Mouse (Mus musculus) lung, embryonic 15.5 days (tissue): Measurements from ENCODE around the gene Lrrfip2. TPM values are rescaled to one million over a fixed set of nuclear protein-coding genes. Genes with fewer than 3 reads are reported as not detected.

Source experiments
- ATAC-seq: fragments of 200-750 bp; cut with Nextera tagmentation; 2 replicates; pipeline ENCODE4 v1.8.0; 2017; ENCODE audit warnings: moderate number of reproducible peaks, borderline replicate concordance; ENCODE audit not compliant: low FRiP score, low TSS enrichment; ENCODE audit errors: extremely low read depth
- H3K27ac ChIP-seq: fragments of 300-500 bp; sonication (generic); 2 replicates; pipeline ENCODE4 v1.5.1; 2015; ENCODE audit warnings: moderate library complexity, mild to moderate bottlenecking, inconsistent platforms
- H3K27me3 ChIP-seq: fragments of 300-500 bp; sonication (generic); 2 replicates; pipeline ENCODE4 v1.6.1; 2015; ENCODE audit warnings: inconsistent platforms
- H3K36me3 ChIP-seq: fragments of 300-500 bp; sonication (generic); 2 replicates; pipeline ENCODE4 v1.6.1; 2015; ENCODE audit warnings: inconsistent platforms
- H3K4me1 ChIP-seq: fragments of 300-500 bp; sonication (generic); 2 replicates; pipeline ENCODE4 v1.6.1; 2015; ENCODE audit warnings: inconsistent platforms
- H3K4me2 ChIP-seq: fragments of 300-500 bp; sonication (generic); 2 replicates; pipeline ENCODE4 v1.6.1; 2015; ENCODE audit warnings: inconsistent platforms, mild to moderate bottlenecking, moderate library complexity
- H3K4me3 ChIP-seq: fragments of 300-500 bp; sonication (generic); 2 replicates; pipeline ENCODE4 v1.5.1; 2015; ENCODE audit warnings: mild to moderate bottlenecking, inconsistent platforms
- H3K9ac ChIP-seq: fragments of 300-500 bp; sonication (generic); 2 replicates; pipeline ENCODE4 v1.6.1; 2015; ENCODE audit warnings: inconsistent platforms
- H3K9me3 ChIP-seq: fragments of 300-500 bp; sonication (generic); 2 replicates; pipeline ENCODE4 v1.6.1; 2016; ENCODE audit warnings: inconsistent platforms
- WGBS: fragments of 180-500 bp; shearing (Covaris S2); methylation state at CpG from one replicate; pipeline ENCODE4 v1.1.7; 2015; 5-methylcytosine and 5-hydroxymethylcytosine counted together
- polyA plus RNA-seq: library from polyadenylated mRNA; unstranded; fragments of >200 nt; fragmentation: Nextera tagmentation; extraction: Ambion mirVana; gene quantifications from 2 replicates; pipeline ENCODE4 v1.2.1, GENCODE M21; 2015

Gene Lrrfip2
- polyA plus RNA-seq, 1 experiment from 2014 or later, result 46.1 TPM

- no peak for ATAC-seq
- H3K27me3 ChIP-seq, result no peaks in the 10 kb centered on the region
- H3K4me3 ChIP-seq, result no peak overlapping the region
- H3K9me3 ChIP-seq, result no peaks in the 10 kb centered on the region
- no peak overlapping the region for H3K4me2 ChIP-seq
- WGBS, result 85% methylated on average over 7 of the region's 7 CpGs
- no peak overlapping the region for H3K27ac ChIP-seq
- H3K4me1 ChIP-seq, result peaks cover 45% of the 10 kb centered on the region
- 0 out of 2 replicates have a peak, but pooled peaks cover 3% of the 10 kb centered on the region for H3K36me3 ChIP-seq
- no peak overlapping the region for H3K9ac ChIP-seq
These were observed 28.9 kb downstream of the Lrrfip2 start for GRCm38 (mm10) chr9:111146216-111146798.

- ATAC-seq, result no peak
- H3K4me1 ChIP-seq, result peaks cover 45% of the 10 kb centered on the region
- H3K4me2 ChIP-seq, result no peak overlapping the region
- 47% methylated on average over 2 of the region's 2 CpGs for WGBS
- no peak overlapping the region for H3K9ac ChIP-seq
- no peaks in the 10 kb centered on the region for H3K36me3 ChIP-seq
- H3K9me3 ChIP-seq, result no peaks in the 10 kb centered on the region
- peak overlapping the region; percentile 77; the same call in 1 of the 2 replicates for H3K27ac ChIP-seq
- no peak overlapping the region for H3K4me3 ChIP-seq
- H3K27me3 ChIP-seq, result no peaks in the 10 kb centered on the region
These were observed 30.6 kb downstream of the Lrrfip2 start for GRCm38 (mm10) chr9:111148006-111148405.

- no peak overlapping the region for H3K9ac ChIP-seq
- H3K27me3 ChIP-seq, result no peaks in the 10 kb centered on the region
- H3K4me2 ChIP-seq, result no peak overlapping the region
- no peak for ATAC-seq
- H3K36me3 ChIP-seq, result no peaks in the 10 kb centered on the region
- no peaks in the 10 kb centered on the region for H3K9me3 ChIP-seq
- peak overlapping the region; percentile 77 for H3K27ac ChIP-seq
- no peak overlapping the region for H3K4me3 ChIP-seq
- 26% methylated on average over 2 of the region's 2 CpGs for whole genome bisulfite sequencing
- peaks cover 45% of the 10 kb centered on the region for H3K4me1 ChIP-seq
These were observed 31.0 kb downstream of the Lrrfip2 start for GRCm38 (mm10) chr9:111148414-111148813.

- no peaks in the 10 kb centered on the region for H3K27me3 ChIP-seq
- H3K27ac ChIP-seq, result peak overlapping the region; percentile 77
- H3K9ac ChIP-seq, result no peak overlapping the region
- H3K4me1 ChIP-seq, result peaks cover 45% of the 10 kb centered on the region
- H3K4me3 ChIP-seq, result no peak overlapping the region
- WGBS, result 8% methylated on average over 5 of the region's 5 CpGs
- ATAC-seq, result peak; percentile 83
- no peaks in the 10 kb centered on the region for H3K36me3 ChIP-seq
- H3K4me2 ChIP-seq, result no peak overlapping the region
- H3K9me3 ChIP-seq, result no peaks in the 10 kb centered on the region
These were observed 32.0 kb downstream of the Lrrfip2 start for GRCm38 (mm10) chr9:111149188-111149945.

GRCm38 (mm10) chr9:111152314-111152897, 35.0 kb downstream of the Lrrfip2 start:
- H3K4me3 ChIP-seq, result no peak overlapping the region
- H3K9me3 ChIP-seq, result no peaks in the 10 kb centered on the region
- H3K4me1 ChIP-seq, result peaks cover 33% of the 10 kb centered on the region
- WGBS, result 59% methylated on average over 2 of the region's 2 CpGs
- H3K4me2 ChIP-seq, result no peak overlapping the region
- no peaks in the 10 kb centered on the region for H3K36me3 ChIP-seq
- no peaks in the 10 kb centered on the region for H3K27me3 ChIP-seq
- no peak overlapping the region for H3K27ac ChIP-seq
- ATAC-seq, result no peak
- H3K9ac ChIP-seq, result no peak overlapping the region

GRCm38 (mm10) chr9:111153026-111153425, 35.6 kb downstream of the Lrrfip2 start:
- H3K9ac ChIP-seq, result no peak overlapping the region
- no peak for ATAC-seq
- H3K4me2 ChIP-seq, result no peak overlapping the region
- H3K4me3 ChIP-seq, result no peak overlapping the region
- 89% methylated on average over 3 of the region's 3 CpGs for WGBS
- peaks cover 31% of the 10 kb centered on the region for H3K4me1 ChIP-seq
- H3K9me3 ChIP-seq, result no peaks in the 10 kb centered on the region
- no peak overlapping the region for H3K27ac ChIP-seq
- H3K27me3 ChIP-seq, result no peaks in the 10 kb centered on the region
- H3K36me3 ChIP-seq, result no peaks in the 10 kb centered on the region

- Histone ChIP-seq H3K4me1 (peaks cover 3% of the 10 kb centered on the region; the same call in 1 of the 2 replicates), H3K4me2 (peak overlapping the region; percentile 37), H3K4me3 (no peak overlapping the region), H3K27ac (peak overlapping the region; percentile 95), H3K36me3 (no peaks in the 10 kb centered on the region), H3K9me3 (no peaks in the 10 kb centered on the region), H3K27me3 (no peaks in the 10 kb centered on the region), H3K9ac (no peak overlapping the region)
- 56% methylated on average over 11 of the region's 11 CpGs for WGBS
- peak; percentile 91 for ATAC-seq
These were observed 38.5 kb downstream of the Lrrfip2 start for GRCm38 (mm10) chr9:111155764-111156458.

- Histone ChIP-seq H3K27ac (no peak overlapping the region), H3K9me3 (no peaks in the 10 kb centered on the region), H3K36me3 (0 out of 2 replicates have a peak, but pooled peaks cover 2% of the 10 kb centered on the region), H3K27me3 (no peaks in the 10 kb centered on the region), H3K4me3 (no peak overlapping the region), H3K4me1 (no peaks in the 10 kb centered on the region), H3K4me2 (no peak overlapping the region), H3K9ac (no peak overlapping the region)
- ATAC-seq, result no peak
- WGBS, result 87% methylated on average over 1 of the region's 1 CpGs
These were observed 42.2 kb downstream of the Lrrfip2 start for GRCm38 (mm10) chr9:111159562-111159961.

GRCm38 (mm10) chr9:111161213-111161612, 43.8 kb downstream of the Lrrfip2 start:
- ATAC-seq, result no peak
- no peaks in the 10 kb centered on the region for H3K27me3 ChIP-seq
- WGBS, result 77% methylated on average over 14 of the region's 14 CpGs
- H3K9me3 ChIP-seq, result no peaks in the 10 kb centered on the region
- no peak overlapping the region for H3K4me2 ChIP-seq
- 0 out of 2 replicates have a peak, but pooled peaks cover 2% of the 10 kb centered on the region for H3K36me3 ChIP-seq
- H3K4me1 ChIP-seq, result no peaks in the 10 kb centered on the region
- no peak overlapping the region for H3K27ac ChIP-seq
- H3K9ac ChIP-seq, result no peak overlapping the region
- no peak overlapping the region for H3K4me3 ChIP-seq

- H3K9me3 ChIP-seq, result no peaks in the 10 kb centered on the region
- no peaks in the 10 kb centered on the region for H3K27me3 ChIP-seq
- no peak overlapping the region for H3K27ac ChIP-seq
- no peaks in the 10 kb centered on the region for H3K4me1 ChIP-seq
- H3K36me3 ChIP-seq, result 0 out of 2 replicates have a peak, but pooled peaks cover 2% of the 10 kb centered on the region
- H3K9ac ChIP-seq, result no peak overlapping the region
- H3K4me2 ChIP-seq, result no peak overlapping the region
- ATAC-seq, result no peak
- H3K4me3 ChIP-seq, result no peak overlapping the region
- WGBS, result 39% methylated on average over 4 of the region's 4 CpGs
These were observed 49.2 kb downstream of the Lrrfip2 start for GRCm38 (mm10) chr9:111166612-111167011.

GRCm38 (mm10) chr9:111170430-111170829, 53.0 kb downstream of the Lrrfip2 start:
- ATAC-seq, result no peak
- H3K4me2 ChIP-seq, result no peak overlapping the region
- H3K9ac ChIP-seq, result no peak overlapping the region
- WGBS, result 18% methylated on average over 3 of the region's 3 CpGs
- no peaks in the 10 kb centered on the region for H3K27me3 ChIP-seq
- no peaks in the 10 kb centered on the region for H3K9me3 ChIP-seq
- no peaks in the 10 kb centered on the region for H3K4me1 ChIP-seq
- no peaks in the 10 kb centered on the region for H3K36me3 ChIP-seq
- no peak overlapping the region for H3K4me3 ChIP-seq
- no peak overlapping the region for H3K27ac ChIP-seq
